Mouse (Mus musculus) thymus, postnatal 36 days (tissue): ENCODE results near the gene Cic.

Experiments
- DNase-seq, 2 experiments: peaks; one replicate each; pipeline ENCODE4 v3.0.0; 2022; ENCODE audit warnings: mixed read lengths in 2 of 2

Gene Cic

DNA sequence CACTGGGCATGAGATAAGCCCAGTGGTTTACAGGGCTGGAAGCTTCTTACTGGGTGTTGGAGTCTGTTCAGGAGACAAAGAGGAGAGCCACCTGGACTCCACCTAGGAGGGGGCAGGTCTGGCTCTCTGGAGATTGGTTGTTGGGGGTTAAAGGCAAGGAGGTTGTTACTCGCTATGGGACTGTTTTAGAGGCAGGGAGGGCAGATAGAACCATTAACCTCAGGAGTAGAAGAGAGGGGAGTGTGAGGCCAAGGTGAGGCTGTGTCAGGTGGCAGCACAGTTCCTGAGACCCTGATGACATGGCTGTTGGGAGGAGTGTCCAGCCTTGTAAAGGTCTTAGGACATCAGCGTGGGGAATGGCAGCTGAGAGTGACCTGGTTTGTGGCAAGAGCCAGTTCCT is 16.7 kb downstream of the Cic start:
- no peak for DNase-seq

DNA sequence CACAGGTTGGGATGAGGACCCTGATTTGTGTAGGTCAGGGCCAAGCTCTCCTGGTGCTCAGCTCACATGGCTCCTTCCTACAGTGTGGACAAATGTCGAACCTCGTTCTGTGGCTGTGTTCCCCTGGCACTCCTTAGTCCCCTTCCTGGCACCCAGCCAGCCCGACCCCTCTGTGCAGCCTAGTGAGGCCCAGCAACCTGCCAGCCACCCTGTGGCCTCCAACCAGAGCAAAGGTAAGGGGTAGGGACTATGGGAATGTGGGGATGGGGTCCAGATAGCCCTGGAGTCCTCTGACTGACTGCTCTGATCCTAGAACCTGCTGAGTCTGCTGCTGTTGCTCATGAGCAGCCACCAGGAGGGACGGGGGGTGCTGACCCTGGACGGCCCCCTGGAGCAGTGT is 17.3 kb downstream of the Cic start:
- peak in 1 of 2 experiments; percentile 22 for DNase-seq

DNA sequence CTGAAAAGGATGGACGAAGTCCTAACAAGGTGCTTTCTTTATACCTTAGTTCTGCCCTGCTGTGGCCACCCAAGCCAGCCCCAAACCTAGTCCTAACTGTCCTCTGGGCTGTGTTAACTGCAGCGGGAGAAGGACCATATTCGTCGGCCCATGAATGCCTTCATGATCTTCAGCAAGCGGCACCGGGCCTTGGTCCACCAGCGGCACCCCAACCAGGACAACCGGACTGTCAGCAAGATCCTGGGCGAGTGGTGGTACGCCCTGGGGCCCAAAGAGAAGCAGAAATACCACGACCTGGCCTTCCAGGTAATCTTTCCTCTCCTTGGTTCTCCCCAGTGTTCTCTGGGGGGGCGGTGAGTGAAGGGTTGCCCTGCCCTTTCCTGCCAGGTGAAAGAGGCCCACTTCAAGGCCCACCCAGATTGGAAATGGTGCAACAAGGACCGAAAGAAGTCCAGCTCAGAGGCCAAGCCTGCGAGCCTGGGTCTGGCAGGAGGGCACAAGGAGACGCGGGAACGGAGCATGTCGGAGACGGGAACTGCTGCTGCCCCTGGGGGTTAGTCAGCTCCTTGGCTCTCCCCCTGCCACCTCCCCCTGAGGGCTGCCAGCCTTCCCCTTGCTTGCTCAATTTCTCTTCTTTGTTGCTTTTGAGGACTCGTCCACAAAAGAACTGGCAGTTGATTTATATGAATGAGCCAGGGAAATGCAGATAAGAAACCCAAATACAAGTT is 18.2 kb downstream of the Cic start:
- peak in 1 of 2 experiments; percentile 16 for DNase-seq

DNA sequence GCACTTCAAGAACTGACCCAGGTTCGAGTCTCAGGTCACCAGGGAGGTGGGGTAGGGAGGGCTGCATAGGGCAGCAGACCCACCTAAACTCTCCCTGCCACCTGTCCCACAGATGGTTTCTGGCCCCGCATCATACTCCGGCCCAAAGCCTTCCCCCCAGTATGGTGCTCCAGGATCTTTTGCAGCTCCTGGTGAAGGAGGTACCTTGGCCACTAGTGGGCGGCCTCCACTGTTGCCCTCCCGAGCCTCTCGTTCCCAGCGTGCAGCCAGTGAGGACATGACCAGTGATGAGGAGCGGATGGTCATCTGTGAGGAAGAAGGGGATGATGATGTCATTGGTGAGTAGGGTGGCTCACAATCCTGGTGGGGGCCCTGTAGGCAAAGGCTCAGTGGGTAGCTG is 19.5 kb downstream of the Cic start:
- peak in 1 of 2 experiments; percentile 12 for DNase-seq

DNA sequence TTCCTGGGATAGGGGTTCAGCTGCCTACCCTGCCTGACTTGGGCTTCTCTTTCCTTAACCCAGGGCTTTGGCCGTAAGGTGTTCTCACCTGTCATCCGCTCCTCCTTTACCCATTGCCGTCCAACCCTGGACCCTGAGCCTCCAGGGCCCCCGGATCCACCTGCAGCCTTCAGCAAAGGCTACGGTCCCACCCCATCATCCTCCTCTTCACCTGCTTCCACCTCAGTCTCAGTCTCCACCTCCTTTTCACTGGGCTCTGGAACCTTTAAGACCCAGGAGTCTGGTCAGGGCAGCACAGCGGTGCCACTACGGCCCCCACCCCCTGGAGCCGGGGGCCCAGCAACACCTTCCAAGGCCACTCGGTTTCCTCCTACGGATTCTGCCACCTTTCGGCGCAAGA is 20.5 kb downstream of the Cic start:
- DNase-seq, result no peak

GRCm38 (mm10) chr7:25288721-25289120 is 21.2 kb downstream of the Cic start:
- no peak for DNase-seq

DNA sequence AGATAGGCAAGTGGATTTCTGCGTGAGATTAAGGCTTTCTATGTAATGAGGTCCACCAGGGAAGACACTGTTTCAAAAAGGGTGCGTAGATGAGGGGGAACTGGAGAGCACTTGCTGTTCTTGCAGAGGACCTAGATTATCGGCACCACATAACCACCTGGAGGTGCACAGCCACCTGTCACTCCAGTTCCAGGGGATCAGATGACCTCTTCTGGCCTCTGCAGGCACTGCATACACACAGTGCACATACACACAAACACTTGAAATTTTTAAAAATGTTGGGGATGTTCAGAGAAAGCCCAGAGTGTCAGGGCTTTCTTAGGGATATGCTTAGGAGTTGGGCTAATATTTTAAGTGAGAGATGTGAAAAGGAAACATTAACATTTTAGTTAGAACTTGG is 22.4 kb downstream of the Cic start:
- DNase-seq, result peak in 1 of 2 experiments; percentile 1

DNA sequence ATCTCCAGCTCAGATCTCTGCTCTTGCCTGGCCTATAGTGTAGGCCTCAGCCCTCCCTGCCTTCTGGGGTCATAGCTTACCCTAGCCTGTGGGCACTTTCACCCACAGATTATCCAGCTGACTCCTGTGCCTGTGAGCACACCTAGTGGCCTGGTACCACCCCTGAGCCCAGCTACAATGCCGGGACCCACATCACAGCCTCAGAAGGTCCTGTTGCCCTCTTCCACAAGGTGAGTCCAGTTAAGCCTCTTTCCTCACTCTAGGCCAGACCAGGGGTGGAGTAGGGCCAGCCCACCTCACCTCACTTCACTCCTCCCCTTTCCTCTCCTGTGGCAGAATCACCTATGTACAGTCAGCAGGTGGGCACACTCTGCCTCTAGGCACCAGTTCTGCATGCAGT is 23.0 kb downstream of the Cic start:
- peak in 1 of 2 experiments; percentile 1 for DNase-seq

DNA sequence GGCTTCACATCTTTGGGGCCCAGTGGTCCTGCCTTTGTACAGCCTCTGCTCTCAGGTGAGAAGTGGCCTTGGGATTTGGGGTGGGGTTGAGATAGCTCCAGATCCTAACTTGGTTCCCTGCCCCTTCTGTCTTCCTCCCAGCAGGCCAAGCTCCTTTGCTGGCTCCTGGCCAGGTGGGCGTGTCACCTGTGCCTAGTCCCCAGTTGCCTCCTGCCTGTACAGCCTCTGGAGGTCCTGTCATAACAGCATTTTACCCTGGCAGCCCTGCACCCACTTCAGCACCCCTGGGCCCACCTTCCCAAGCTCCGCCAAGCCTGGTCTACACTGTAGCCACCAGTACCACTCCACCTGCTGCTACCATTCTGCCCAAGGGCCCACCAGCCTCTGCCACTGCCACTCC is 23.4 kb downstream of the Cic start:
- peak in 1 of 2 experiments; percentile 3 for DNase-seq

GRCm38 (mm10) chr7:25292107-25292506 is 24.6 kb downstream of the Cic start:
- DNase-seq, result peak in 1 of 2 experiments; percentile 1

GRCm38 (mm10) chr7:25293191-25293739 is 25.8 kb downstream of the Cic start:
- DNase-seq, result peak; percentile 1 to 34

DNA sequence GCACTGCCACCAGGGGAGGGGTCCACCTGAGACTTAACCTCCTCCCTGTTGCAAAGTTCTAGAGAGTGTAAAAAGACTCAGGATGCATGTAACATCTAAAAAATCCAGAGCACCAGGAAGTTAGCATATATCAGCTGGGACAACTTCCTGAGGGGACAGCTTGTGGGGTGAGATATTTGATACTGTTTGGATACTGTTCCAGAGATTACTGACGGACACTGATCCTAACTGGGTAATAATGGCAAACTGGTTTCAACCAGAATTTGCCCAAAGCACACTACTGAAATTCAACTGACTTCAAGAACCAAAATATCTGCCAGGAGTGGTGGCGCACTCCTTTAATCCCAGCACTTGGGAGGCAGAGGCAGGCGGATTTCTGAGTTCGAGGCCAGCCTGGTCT is 27.0 kb downstream of the Cic start:
- no peak for DNase-seq

DNA sequence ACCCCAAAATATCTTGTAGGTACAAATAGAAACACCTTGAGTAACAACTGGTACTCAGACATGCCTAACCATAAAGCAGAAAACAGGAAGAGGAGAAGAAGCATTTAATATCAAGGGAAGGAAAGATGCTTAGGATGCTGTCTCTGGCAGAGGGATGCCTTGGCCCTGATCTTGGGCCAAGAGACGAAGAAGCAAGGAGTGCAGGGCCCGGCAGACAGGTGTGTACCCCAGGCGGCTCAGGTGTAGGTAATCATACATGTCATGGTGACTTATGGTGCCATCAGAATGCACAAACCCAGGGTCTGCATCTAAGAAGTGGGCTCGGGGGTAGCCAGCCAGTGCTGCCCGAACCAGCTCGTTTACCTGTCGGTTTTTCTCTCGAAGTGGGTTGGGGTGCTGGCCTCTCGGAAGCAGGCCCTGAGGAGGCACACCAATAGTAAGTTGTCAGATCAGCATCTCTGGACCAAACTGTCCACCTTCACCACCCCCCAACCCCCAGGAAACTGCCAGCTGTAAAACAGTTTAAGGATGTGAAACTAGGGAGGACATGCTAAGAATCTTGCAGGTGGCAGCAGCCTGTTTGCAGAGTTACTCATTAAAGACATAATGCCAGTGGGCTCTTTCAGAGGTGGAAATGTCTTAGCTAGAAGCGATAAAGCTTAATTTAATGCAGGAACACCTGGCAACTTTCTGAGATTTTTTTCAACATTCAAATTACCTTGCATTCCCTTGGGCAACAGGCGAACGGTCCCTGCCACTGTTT is 27.6 kb downstream of the Cic start:
- peak in 1 of 2 experiments; percentile 1 for DNase-seq

DNA sequence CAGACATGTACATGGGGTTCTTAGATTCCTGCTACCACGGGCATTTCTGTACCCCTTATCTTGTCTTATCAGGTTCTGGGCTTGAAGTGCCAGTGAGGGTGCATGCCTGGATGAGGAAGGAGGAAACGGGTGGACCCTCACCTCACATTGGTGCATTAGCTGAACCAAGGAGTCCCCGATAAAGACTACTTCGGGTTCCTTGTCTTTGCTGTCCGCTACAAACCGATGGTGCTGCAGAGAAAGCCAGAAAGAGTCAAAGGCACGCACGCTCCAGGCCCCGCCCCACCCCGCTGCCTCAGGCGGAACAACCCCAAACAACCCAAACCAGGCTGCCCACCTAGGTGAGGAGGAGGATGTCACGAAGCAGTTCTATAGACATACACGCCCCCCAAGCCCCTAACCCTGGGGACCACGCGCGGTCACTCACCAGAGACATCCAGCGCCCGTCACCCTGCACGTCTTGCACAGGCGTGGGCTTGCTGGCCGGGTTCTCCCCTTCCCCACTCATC is 29.5 kb downstream of the Cic start:
- DNase-seq, result peak; percentile 58 to 73

- peak; percentile 85 to 86 for DNase-seq
Measured at GRCm38 (mm10) chr7:25297454-25298325, 30.2 kb downstream of the Cic start, which contains the start of gene Pafah1b3. TSS of gene Pafah1b3 (minus strand) at chr7:25297986.

DNA sequence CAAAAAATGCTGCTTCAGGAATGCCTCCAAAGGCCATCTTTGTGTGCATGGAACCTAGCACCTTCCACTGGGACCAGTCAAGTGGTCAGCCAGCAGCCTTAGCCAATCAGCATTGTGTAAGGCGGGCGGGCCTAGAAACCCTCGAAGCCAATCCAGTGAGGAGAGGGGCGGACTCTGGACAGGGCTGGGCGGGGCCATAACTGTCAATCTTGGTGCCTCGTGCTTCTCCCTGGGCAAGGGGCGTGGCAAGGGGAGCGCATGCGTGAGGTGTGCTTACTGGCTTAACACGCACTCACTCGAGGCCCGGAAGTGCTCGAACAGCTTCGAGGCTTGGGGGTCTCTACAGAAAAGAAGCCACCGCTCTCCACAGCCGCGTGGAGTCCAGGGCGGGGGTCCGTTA is 33.6 kb downstream of the Cic start, which contains the start of gene Prr19:
Prr19 (plus strand) TSS at position 349 of the 400 bp plus-strand sequence.
- DNase-seq, result peak; percentile 3 to 25

- DNase-seq, result peak in 1 of 2 experiments; percentile 0
Measured at GRCm38 (mm10) chr7:25303003-25303684, 35.6 kb downstream of the Cic start.

GRCm38 (mm10) chr7:25303685-25304006 is 36.1 kb downstream of the Cic start:
- no peak for DNase-seq

DNA sequence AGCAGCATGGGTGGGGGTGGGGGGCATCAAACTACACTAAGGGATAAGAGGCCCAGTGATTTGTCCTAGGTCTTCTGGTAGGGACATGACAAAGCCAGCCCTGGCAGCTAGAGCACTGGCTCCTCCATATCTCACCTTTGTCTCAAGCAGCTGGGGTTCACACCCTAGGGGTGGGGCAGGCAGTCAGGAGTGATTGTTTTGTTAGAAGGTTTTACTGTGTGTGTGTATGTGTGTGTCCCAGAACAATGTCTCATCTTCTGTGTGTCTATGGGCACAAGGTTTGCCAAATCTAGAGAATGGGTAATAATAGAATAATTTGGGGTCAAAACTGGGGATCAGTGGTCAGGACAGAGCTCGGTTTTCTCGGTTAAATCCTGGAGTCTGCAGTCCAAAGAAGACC is 38.0 kb downstream of the Cic start:
- no peak for DNase-seq

GRCm38 (mm10) chr7:25305956-25306613 is 38.6 kb downstream of the Cic start, which contains the start of gene Tmem145:
TSS of gene Tmem145 (plus strand) at chr7:25306106.
- peak in 1 of 2 experiments; percentile 31 for DNase-seq

- no peak for DNase-seq
Measured at GRCm38 (mm10) chr7:25306614-25306996, 39.1 kb downstream of the Cic start.
